Mouse (Mus musculus): Measurements from ENCODE around the gene Adcyap1. TPM values are rescaled to one million over a fixed set of nuclear protein-coding genes. Genes with fewer than 3 reads are reported as not detected.
A peak's percentile ranks its signal among the peaks of the same experiment; 100 is the strongest.

The Adcyap1 gene
- total and polyA plus RNA-seq, 3 experiments = not detected

- Histone ChIP-seq H3K9me3 (replicated peaks; ENCODE audit: insufficient read depth, low read length) (no peaks in the 10 kb centered on the region), H3K9ac (ENCODE audit: control insufficient read depth, low read depth, low read length, poor library complexity, severe bottlenecking) (no peak overlapping the region), H3K27me3 (ENCODE audit: control insufficient read depth in 1 of 2, insufficient read depth in 2 of 2, low read length in 2 of 2) (no peaks in the 10 kb centered on the region), H3K4me3 (ENCODE audit: control insufficient read depth in 1 of 2, insufficient read depth in 1 of 2, low read depth in 2 of 2, low read length in 2 of 2) (no peak overlapping the region), H3K79me2 (ENCODE audit: control insufficient read depth, insufficient read depth, low read length, poor library complexity) (no peaks in the 10 kb centered on the region), H3K36me3 (ENCODE audit: control insufficient read depth in 1 of 2, insufficient read depth in 2 of 2, low read length in 2 of 2) (peaks cover 0 to 2% of the 10 kb centered on the region in 2 experiments; a peak in 2 of 4 replicates), H3K4me1 (ENCODE audit: control insufficient read depth in 1 of 2, insufficient read depth in 2 of 2, low read length in 2 of 2) (no peaks in the 10 kb centered on the region), H3K27ac (ENCODE audit: control insufficient read depth, low read depth, low read length) (no peak overlapping the region)
- peak; percentile 15 for DNase-seq (ENCODE audit: low read depth, low spot score)
- TF ChIP-seq GATA1 (IDR thresholded peaks at IDR 0.05; ENCODE audit: low read depth, low read length) (0 out of 2 replicates have a peak, but pooled peaks have one; percentile 16), EP300 (IDR thresholded peaks at IDR 0.05; ENCODE audit: low read depth in 1 of 2, low read length in 2 of 2) (peak; percentile 61 to 62), USF2 (IDR thresholded peaks at IDR 0.05; ENCODE audit: borderline replicate concordance in 1 of 2, insufficient read depth in 1 of 2, low read depth in 1 of 2, low read length in 2 of 2) (no peak), TCF12 (IDR thresholded peaks at IDR 0.05; ENCODE audit: low read depth, low read length) (peak; percentile 79), ZNF384 (IDR thresholded peaks at IDR 0.05; ENCODE audit: low read depth, low read length) (no peak), MAFK (IDR thresholded peaks at IDR 0.05; ENCODE audit: borderline replicate concordance, low read depth, low read length) (no peak)
Observed at GRCm38 (mm10) chr17:93169572-93169971, 29.2 kb upstream of the Adcyap1 start.

GRCm38 (mm10) chr17:93196846-93197245 is 2.0 kb upstream of the Adcyap1 start:
- no peaks in the 10 kb centered on the region for H3K4me1 ChIP-seq (ENCODE audit: control insufficient read depth in 1 of 2, insufficient read depth in 2 of 2, low read length in 2 of 2)
- no peak overlapping the region for H3K9ac ChIP-seq (ENCODE audit: control insufficient read depth, low read depth, low read length, poor library complexity, severe bottlenecking)
- no peak for DNase-seq (ENCODE audit: low read depth, low spot score)
- no peaks in the 10 kb centered on the region for H3K9me3 ChIP-seq (replicated peaks; ENCODE audit: insufficient read depth, low read length)
- no peaks in the 10 kb centered on the region for H3K36me3 ChIP-seq (ENCODE audit: control insufficient read depth in 1 of 2, insufficient read depth in 2 of 2, low read length in 2 of 2)
- no peaks in the 10 kb centered on the region for H3K79me2 ChIP-seq (ENCODE audit: control insufficient read depth, insufficient read depth, low read length, poor library complexity)
- no peak overlapping the region for H3K4me3 ChIP-seq (ENCODE audit: control insufficient read depth in 1 of 2, insufficient read depth in 1 of 2, low read depth in 2 of 2, low read length in 2 of 2)
- H3K27ac ChIP-seq (ENCODE audit: control insufficient read depth, low read depth, low read length) = no peak overlapping the region
- TF ChIP-seq CTCF (IDR thresholded peaks at IDR 0.05 in 2 of 3, conservative IDR thresholded peaks at IDR 0.05 in 1 of 3; ENCODE audit: control insufficient read depth in 1 of 3, insufficient read depth in 1 of 3, low read depth in 2 of 3, low read length in 3 of 3, poor library complexity in 1 of 3, severe bottlenecking in 1 of 3) (no peak), MYC (IDR thresholded peaks at IDR 0.05; ENCODE audit: low read depth, low read length) (no peak), UBTF (IDR thresholded peaks at IDR 0.05; ENCODE audit: borderline replicate concordance, insufficient read depth, low read depth, low read length) (no peak), POLR2AphosphoS5 (IDR thresholded peaks at IDR 0.05; ENCODE audit: borderline replicate concordance, low read depth, low read length) (no peak), EP300 (IDR thresholded peaks at IDR 0.05; ENCODE audit: low read depth in 1 of 2, low read length in 2 of 2) (no peak), MAZ (IDR thresholded peaks at IDR 0.05; ENCODE audit: low read depth, low read length) (no peak), JUND (IDR thresholded peaks at IDR 0.05; ENCODE audit: low read depth, low read length) (no peak), TCF12 (IDR thresholded peaks at IDR 0.05; ENCODE audit: low read depth, low read length) (no peak), SIN3A (IDR thresholded peaks at IDR 0.05; ENCODE audit: low read length) (no peak), E2F4 (IDR thresholded peaks at IDR 0.05; ENCODE audit: borderline replicate concordance, low read depth, low read length) (no peak), MYB (IDR thresholded peaks at IDR 0.05; ENCODE audit: low read depth, low read length) (no peak)
- H3K27me3 ChIP-seq (ENCODE audit: control insufficient read depth in 1 of 2, insufficient read depth in 2 of 2, low read length in 2 of 2) = no peaks in the 10 kb centered on the region

All from MEL (cell line).